Mouse (Mus musculus): ENCODE results near the gene Cfap54. TPM values are rescaled to one million over a fixed set of nuclear protein-coding genes. Genes with fewer than 3 reads are reported as not detected.

Gene Cfap54
- polyA plus RNA-seq, 2 experiments = 0.25 to 0.35 TPM

GRCm38 (mm10) chr10:92790893-92791530, 290.4 kb downstream of the Cfap54 start:
- Histone ChIP-seq H3K9ac (ENCODE audit: low read depth, low read length, severe bottlenecking) (no peak overlapping the region), H3K4me1 (ENCODE audit: control insufficient read depth, insufficient read depth, low read length) (no peaks in the 10 kb centered on the region; the same call in 1 of the 2 replicates), H3K9me3 (ENCODE audit: control insufficient read depth, low read length) (no peaks in the 10 kb centered on the region), H3K27ac (replicated peaks; ENCODE audit: low read depth, low read length) (no peak overlapping the region), H3K4me3 (replicated peaks; ENCODE audit: low read length) (no peak overlapping the region), H3K4me2 (replicated peaks; ENCODE audit: low read depth, low read length, severe bottlenecking) (no peak overlapping the region), H3K27me3 (ENCODE audit: control insufficient read depth, insufficient read depth, low read length) (no peaks in the 10 kb centered on the region), H3K36me3 (ENCODE audit: control insufficient read depth, insufficient read depth, low read length) (no peaks in the 10 kb centered on the region)
- no peak for DNase-seq (ENCODE audit: low spot score)
- TF ChIP-seq POLR2A (IDR thresholded peaks at IDR 0.05; ENCODE audit: borderline replicate concordance, extremely low read depth, insufficient read depth, insufficient read length) = no peak
- WGBS = 65% methylated on average over 7 of the region's 7 CpGs
- no peak for ATAC-seq (ENCODE audit: low FRiP score, low read depth)

GRCm38 (mm10) chr10:92790247-92790646, 291.2 kb downstream of the Cfap54 start:
- no peaks in the 10 kb centered on the region for H3K27me3 ChIP-seq (ENCODE audit: control insufficient read depth, insufficient read depth, low read length)
- H3K4me3 ChIP-seq (replicated peaks; ENCODE audit: low read length) = no peak overlapping the region
- no peak overlapping the region for H3K9ac ChIP-seq (ENCODE audit: low read depth, low read length, severe bottlenecking)
- H3K9me3 ChIP-seq (ENCODE audit: control insufficient read depth, low read length) = no peaks in the 10 kb centered on the region
- 38% methylated on average over 2 of the region's 2 CpGs for WGBS
- H3K27ac ChIP-seq (replicated peaks; ENCODE audit: low read depth, low read length) = no peak overlapping the region
- H3K4me2 ChIP-seq (replicated peaks; ENCODE audit: low read depth, low read length, severe bottlenecking) = no peak overlapping the region
- no peak for DNase-seq (ENCODE audit: low spot score)
- H3K4me1 ChIP-seq (ENCODE audit: control insufficient read depth, insufficient read depth, low read length) = no peaks in the 10 kb centered on the region; the same call in 1 of the 2 replicates
- ATAC-seq (ENCODE audit: low FRiP score, low read depth) = no peak
- H3K36me3 ChIP-seq (ENCODE audit: control insufficient read depth, insufficient read depth, low read length) = no peaks in the 10 kb centered on the region
- TF ChIP-seq POLR2A (IDR thresholded peaks at IDR 0.05; ENCODE audit: borderline replicate concordance, extremely low read depth, insufficient read depth, insufficient read length) = no peak

DNA sequence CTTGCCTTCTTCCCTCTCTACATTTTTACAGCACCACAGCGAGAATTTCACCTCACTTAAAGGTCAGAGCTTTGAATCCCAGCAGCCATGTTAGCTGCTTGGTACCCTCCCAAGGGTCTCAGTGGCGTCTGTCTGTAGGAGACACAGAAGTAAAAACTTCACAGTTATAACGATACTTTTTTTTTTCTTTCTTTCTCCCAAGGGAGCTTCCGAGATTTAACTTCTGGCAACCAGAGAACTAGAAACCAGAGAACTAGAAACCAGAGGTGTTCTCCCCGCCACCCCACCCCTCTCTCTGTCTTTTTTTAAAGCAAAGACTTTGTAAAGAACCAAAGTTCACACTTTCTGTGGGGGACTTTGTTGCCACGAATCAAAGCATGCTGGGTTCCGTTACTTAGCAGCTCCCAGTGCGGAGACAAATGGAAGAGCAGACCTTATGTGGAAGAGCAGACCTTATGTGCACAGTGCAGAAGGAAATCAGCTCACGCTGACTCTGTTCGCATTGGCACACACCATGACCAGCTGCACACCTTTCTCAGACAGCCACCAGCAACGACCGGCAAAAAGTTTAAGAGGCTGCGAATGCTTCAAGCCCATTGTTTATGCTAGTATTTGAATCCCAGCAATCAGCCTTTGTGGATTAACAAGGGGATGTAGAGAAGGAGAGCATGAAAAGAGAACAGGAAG, 292.9 kb downstream of the Cfap54 start:
- no peak for ATAC-seq (ENCODE audit: low FRiP score, low read depth)
- H3K27ac ChIP-seq (replicated peaks; ENCODE audit: low read depth, low read length) = 0 out of 2 replicates have a peak overlapping the region, but pooled peaks have one; percentile 19
- no peak for TF ChIP-seq POLR2A (IDR thresholded peaks at IDR 0.05; ENCODE audit: borderline replicate concordance, extremely low read depth, insufficient read depth, insufficient read length)
- H3K36me3 ChIP-seq (ENCODE audit: control insufficient read depth, insufficient read depth, low read length) = no peaks in the 10 kb centered on the region
- H3K4me2 ChIP-seq (replicated peaks; ENCODE audit: low read depth, low read length, severe bottlenecking) = 0 out of 2 replicates have a peak overlapping the region, but pooled peaks have one; percentile 13
- 0 out of 2 replicates have a peak overlapping the region, but pooled peaks have one; percentile 5 for H3K4me3 ChIP-seq (replicated peaks; ENCODE audit: low read length)
- no peak overlapping the region for H3K9ac ChIP-seq (ENCODE audit: low read depth, low read length, severe bottlenecking)
- DNase-seq (ENCODE audit: low spot score) = no peak
- no peaks in the 10 kb centered on the region for H3K9me3 ChIP-seq (ENCODE audit: control insufficient read depth, low read length)
- 45% methylated on average over 13 of the region's 13 CpGs for WGBS
- no peaks in the 10 kb centered on the region for H3K27me3 ChIP-seq (ENCODE audit: control insufficient read depth, insufficient read depth, low read length)
- H3K4me1 ChIP-seq (ENCODE audit: control insufficient read depth, insufficient read depth, low read length) = no peaks in the 10 kb centered on the region; the same call in 1 of the 2 replicates

DNA sequence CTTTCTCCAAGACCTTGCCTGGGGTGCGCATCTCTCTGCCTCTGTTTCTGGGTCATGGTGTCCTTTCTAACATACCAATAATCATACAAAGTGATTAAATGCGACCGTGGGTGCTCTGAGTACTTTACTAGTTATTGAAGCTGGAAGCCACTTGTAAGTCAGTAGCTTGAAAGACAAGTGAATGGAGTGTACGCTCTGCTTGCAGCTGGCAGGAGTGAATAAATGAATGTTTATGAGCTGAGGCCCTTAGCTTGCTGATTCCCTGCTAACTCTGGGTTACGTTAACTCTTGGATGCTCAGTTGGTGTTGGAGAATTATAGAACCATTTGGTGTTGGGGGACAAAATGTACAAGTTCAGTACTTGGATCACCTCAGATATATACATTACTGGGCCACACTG, 298.7 kb downstream of the Cfap54 start:
- TF ChIP-seq POLR2A (IDR thresholded peaks at IDR 0.05; ENCODE audit: borderline replicate concordance, extremely low read depth, insufficient read depth, insufficient read length) = no peak
- Histone ChIP-seq H3K36me3 (ENCODE audit: control insufficient read depth, insufficient read depth, low read length) (no peaks in the 10 kb centered on the region), H3K4me3 (replicated peaks; ENCODE audit: low read length) (no peak overlapping the region), H3K27ac (replicated peaks; ENCODE audit: low read depth, low read length) (no peak overlapping the region), H3K4me1 (ENCODE audit: control insufficient read depth, insufficient read depth, low read length) (no peaks in the 10 kb centered on the region), H3K27me3 (ENCODE audit: control insufficient read depth, insufficient read depth, low read length) (no peaks in the 10 kb centered on the region), H3K9me3 (ENCODE audit: control insufficient read depth, low read length) (no peaks in the 10 kb centered on the region), H3K4me2 (replicated peaks; ENCODE audit: low read depth, low read length, severe bottlenecking) (no peak overlapping the region), H3K9ac (ENCODE audit: low read depth, low read length, severe bottlenecking) (no peak overlapping the region)
- 64% methylated on average over 5 of the region's 5 CpGs for WGBS
- DNase-seq (ENCODE audit: low spot score) = no peak
- ATAC-seq (ENCODE audit: low FRiP score, low read depth) = no peak

GRCm38 (mm10) chr10:92754359-92754758, 327.1 kb downstream of the Cfap54 start:
- no peak for ATAC-seq (ENCODE audit: low FRiP score, low read depth)
- no peak for DNase-seq (ENCODE audit: low spot score)
- Histone ChIP-seq H3K4me1 (ENCODE audit: control insufficient read depth, insufficient read depth, low read length) (no peaks in the 10 kb centered on the region), H3K27me3 (ENCODE audit: control insufficient read depth, insufficient read depth, low read length) (no peaks in the 10 kb centered on the region), H3K36me3 (ENCODE audit: control insufficient read depth, insufficient read depth, low read length) (no peaks in the 10 kb centered on the region), H3K9ac (ENCODE audit: low read depth, low read length, severe bottlenecking) (no peak overlapping the region), H3K4me3 (replicated peaks; ENCODE audit: low read length) (no peak overlapping the region), H3K4me2 (replicated peaks; ENCODE audit: low read depth, low read length, severe bottlenecking) (no peak overlapping the region), H3K27ac (replicated peaks; ENCODE audit: low read depth, low read length) (no peak overlapping the region), H3K9me3 (ENCODE audit: control insufficient read depth, low read length) (no peaks in the 10 kb centered on the region)
- WGBS = 77% methylated on average over 5 of the region's 5 CpGs
- no peak for TF ChIP-seq POLR2A (IDR thresholded peaks at IDR 0.05; ENCODE audit: borderline replicate concordance, extremely low read depth, insufficient read depth, insufficient read length)
